Mouse (Mus musculus) T-helper 17 cell (primary cell): ENCODE results near the gene Adgrg7.

Source experiments
- in situ Hi-C, 2 experiments: fragments of 300-600 bp; cut with MboI, MseI; formaldehyde crosslinking; loops; 1 replicate in 1 of 2; 2 replicates in 1 of 2; pipeline ENCODE4 v1.15.1; 2025; ENCODE audit warnings: high pct_unique_total_duplicates in 2 of 2

The Adgrg7 gene

DNA sequence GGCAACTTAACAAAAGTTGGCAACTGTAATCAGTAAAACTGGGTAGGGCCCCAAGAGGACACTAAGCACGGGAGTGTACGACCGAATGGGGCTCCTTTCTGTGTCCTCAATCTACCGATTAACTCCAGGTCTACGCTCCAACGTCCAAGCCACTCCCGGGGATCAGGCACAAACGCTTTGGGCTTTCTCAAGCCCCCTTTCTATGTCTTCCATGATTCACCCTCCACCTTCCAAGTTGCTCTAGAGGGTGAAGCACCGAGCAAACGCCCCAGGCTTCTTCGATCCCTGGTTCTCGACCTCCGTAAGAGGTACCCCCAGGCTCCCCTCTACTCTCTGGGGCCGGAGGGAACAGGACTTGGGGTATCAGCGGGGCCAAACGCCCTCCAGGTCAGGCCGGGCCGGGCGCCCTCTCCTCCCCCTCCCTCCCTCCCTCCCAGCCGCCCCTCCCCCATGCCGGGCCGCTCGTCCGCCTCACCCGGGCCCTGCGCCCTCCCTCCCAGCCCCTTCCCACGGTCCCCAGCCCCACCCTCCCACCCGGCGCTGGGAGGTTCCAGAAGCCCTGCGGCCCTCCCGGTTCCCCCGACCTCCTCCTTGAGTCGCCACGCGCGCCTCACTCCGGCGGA lies 79.0 kb downstream of the Adgrg7 start:
- in situ Hi-C loops, result loop anchor here (10.0 to 25.0 kb wide), 4 partner anchors 642 to 896 kb away; partner anchors contain the start of genes Cep97 (in 2 of the 2) and Cmss1 (in 1 of the 2)

DNA sequence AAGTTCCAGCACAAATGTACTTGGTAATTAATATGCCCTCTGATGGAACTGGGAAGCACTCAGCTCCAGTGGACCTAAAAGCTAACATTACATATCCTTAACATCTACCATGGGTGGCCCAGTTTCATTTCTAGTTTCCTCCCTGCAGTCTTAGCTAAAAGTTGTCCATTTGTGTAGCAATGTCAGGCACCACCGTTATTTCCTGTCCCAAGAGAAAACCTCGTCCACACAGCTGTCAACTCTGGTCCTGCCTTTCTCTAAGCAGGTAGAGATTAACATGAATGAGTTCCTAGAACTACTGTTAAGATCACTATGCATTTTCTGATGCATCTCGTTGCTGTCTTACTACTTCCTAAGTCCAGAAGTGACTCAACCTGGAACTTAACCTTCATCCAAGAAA lies 80.0 kb downstream of the Adgrg7 start:
- in situ Hi-C loops, result loop anchor here (10.0 to 25.0 kb wide), 4 partner anchors 641 to 897 kb away; partner anchors contain the start of genes Cep97 (in 2 of the 2) and Cmss1 (in 1 of the 2)

DNA sequence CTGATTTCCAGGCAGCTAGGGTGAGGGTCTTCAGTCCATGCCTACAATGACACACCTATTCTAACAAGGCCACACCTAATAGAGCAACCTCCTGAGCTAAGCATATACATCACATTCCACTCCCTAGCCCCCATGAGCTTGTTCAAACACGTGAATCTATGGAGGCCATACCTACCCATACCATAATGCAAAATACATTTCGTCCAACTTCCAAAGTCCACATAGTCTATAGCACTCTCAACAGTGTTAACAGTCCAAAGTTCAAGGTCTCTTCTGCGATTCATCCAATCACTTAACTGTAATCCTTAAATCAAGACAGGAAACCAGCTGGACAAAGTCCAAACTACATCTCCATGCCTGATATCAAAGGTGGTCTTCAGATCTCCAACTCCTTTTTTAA lies 85.6 kb downstream of the Adgrg7 start:
- in situ Hi-C loops, result loop anchor here (5.0 to 25.0 kb wide), 5 partner anchors 517 to 902 kb away; partner anchors contain the start of genes Cep97 (in 2 of the 2) and Cmss1 (in 1 of the 2)

DNA sequence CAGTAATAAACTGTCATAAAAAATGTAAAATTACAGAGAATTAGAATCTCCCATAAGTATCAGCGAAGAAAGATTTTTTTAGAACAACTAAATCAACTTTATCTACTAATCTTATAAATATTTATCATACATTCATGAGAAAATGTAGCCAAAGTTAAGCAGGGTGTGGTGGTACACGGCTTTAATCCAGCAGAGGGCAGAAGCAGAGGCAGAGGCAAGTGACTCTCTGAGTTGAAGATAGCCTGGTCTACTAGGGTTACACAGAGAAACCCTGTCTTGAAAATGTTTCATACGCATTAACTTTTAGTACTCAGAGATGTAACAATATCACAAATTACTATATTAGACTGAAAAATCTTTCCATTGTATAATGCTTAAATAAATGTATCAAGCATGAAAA lies 89.9 kb downstream of the Adgrg7 start:
- in situ Hi-C loops, result loop anchor here (25.0 kb wide), 2 partner anchors 768 to 907 kb away; partner anchors contain the start of genes Cep97 (in 2 of the 2) and Cmss1 (in 1 of the 2)

DNA sequence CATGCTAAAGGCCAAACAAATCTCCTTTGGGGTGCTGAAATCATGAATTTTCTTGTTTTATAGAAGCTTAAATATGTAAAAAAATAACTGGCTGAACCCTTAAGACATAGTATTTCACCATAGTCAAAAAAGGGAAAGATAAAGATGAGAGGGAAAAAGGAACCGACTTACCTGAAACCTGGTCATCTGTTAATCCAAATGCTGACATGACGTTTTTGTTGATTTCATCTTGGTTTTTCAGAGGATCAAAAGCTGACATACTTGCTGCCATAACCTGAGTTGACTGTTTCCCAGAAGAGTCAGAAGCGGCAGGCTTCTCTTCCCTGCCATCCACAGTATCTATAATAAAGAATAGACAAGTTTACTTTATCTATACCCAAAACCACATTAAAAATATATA lies 94.8 kb downstream of the Adgrg7 start:
- in situ Hi-C loops, result loop anchor here (25.0 kb wide), 2 partner anchors 764 to 911 kb away; partner anchors contain the start of genes Cep97 (in 2 of the 2) and Cmss1 (in 1 of the 2)

DNA sequence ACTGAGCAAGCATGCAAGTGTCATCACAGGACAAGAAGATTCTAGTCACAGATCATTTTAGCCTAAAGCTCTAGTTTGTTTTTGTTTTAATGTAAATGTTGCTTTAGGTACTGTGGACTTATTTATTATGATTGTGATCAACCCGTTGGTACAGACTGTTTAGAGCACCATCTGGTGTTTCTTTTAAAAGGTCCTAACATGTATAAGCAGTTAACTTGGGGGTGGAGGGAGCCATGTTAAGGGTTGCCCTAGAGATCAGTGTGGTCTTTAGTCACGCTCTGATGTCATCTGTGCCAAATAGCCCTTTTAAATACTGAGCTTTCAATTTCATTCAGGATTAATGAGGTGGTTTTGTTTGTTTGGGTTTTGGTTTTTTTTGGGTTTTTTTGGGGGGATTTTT lies 99.2 kb downstream of the Adgrg7 start:
- in situ Hi-C loops, result no loop called here

DNA sequence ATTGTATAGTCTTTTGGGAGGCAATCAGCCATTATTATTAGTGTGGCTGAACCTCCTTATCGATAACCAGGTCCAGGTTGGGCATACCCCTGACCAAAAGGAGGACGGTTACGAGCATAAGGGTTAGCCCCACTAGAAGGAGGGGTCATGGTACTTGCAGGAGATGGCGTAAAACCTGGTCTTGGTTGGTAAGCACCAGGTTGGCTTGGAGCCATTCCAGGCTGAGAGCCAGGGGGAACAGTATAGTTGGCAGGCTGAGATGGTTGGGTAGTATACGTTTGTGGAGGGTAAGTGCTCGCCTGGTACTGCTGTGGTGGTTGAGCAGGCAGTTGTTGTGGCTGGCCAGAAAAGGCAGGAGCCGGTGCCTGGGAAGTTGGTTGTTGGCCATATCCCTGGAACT lies 104.9 kb downstream of the Adgrg7 start:
- in situ Hi-C loops, result no loop called here

DNA sequence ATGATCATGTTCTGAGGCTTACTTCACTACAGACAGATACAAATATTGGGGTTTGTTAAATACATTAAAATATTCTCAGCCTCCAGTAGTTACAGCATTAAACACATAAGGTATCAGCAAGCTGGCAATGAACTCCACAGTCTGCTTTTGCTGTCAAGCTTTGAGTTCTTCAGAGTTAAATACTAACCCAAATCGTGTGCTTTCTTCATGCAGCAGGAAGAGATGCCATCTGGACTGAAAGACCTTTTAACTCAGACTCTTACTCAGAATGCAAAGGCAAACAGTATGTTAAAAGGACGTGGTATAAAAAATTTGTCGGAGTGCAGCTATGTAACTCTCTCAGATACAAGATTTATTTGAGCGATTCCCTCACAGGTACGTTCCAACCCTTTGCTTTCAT lies 108.9 kb downstream of the Adgrg7 start:
- in situ Hi-C loops, result no loop called here

DNA sequence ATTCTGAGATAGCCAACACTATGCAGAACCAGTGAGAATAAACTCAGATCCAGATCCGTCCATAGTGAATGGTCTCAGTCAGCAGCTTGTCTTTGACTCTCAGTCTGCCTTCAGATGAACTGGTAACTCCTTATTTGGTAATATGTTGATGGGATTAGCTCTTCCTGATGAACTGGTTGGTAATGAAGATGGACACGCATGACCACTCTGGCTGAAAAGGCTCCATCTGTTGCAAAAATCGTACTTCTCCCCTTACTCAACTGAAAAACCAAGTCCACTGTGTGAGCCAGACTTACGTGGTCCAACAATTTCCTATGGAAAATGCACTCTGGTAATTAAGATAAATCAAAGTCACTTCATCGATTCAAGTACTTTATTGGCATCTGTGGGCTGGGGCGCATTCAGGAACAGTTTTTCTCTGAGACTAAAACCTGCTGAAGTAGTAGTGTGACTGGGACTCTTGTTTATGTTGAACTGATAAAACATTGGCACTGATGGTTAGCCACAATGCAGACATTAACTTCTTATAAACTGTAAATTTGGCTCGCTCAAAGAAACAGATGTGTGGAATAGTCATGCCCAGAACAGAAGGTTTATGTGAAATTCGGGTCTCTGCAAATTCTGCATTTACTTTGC lies 114.5 kb downstream of the Adgrg7 start:
- in situ Hi-C loops, result no loop called here

DNA sequence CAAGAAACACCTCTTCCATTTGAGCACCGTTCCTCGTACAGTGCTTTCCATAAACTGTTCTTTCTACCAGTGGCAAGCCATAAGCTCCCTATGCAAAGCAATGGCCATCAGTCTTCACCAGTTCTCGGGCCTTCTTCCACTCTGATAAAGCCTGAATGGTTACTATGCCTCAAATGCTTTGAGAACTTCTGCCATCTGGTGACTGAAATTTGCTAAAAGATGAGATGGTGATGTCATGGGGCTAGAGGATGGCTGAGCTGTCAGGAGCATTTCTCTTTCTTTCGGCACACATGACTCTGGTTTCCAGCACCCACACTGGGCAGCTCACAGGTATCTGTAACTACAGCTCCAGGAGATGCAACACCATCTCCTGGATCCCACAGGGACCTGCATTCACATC lies 118.5 kb downstream of the Adgrg7 start:
- in situ Hi-C loops, result no loop called here
